11 mouse cellular contexts compared by ENCODE assay signal in genomic region chr4:138361370-138361821, GRCm38 (mm10). TPM values are rescaled to one million over a fixed set of nuclear protein-coding genes. Genes with fewer than 3 reads are reported as not detected.
A peak's percentile ranks its signal among the peaks of the same experiment; 100 is the strongest.
DNase-seq lines count a peak whose midpoint lies in the region; ATAC-seq lines count a peak whose summit lies in the region.
"Had no signal": no experiment of that assay in that cellular context is flagged by ENCODE, and none has a peak within 500 bp of the region (broad histone marks: within the 10 kb centered on the region; RNA-seq: fewer than 3 reads in every experiment).

No protein-coding gene starts in this region.

- peak; percentile 45 to 49 for DNase-seq in layer of hippocampus, postnatal 10 days (ENCODE audit: low spot score in 2 of 2)
- no peak for DNase-seq in layer of hippocampus, adult 9-10 months (ENCODE audit: low spot score)
- peak; percentile 63 for DNase-seq in cerebellum, adult 9-10 months
- peak; percentile 48 for DNase-seq in retina, postnatal 1 day
- no peak for DNase-seq in thymus, postnatal 14 days
- DNase-seq in left cerebral cortex, postnatal 14 days (ENCODE audit: low spot score in 2 of 2) = no peak
- DNase-seq in heart, postnatal 36 days = no peak
- DNase-seq: gastrocnemius, adult 2 months; kidney, postnatal 10 days; lung, adult 18-20 months had no signal

- peaks cover 16% of the 10 kb centered on the region for H3K4me1 ChIP-seq in hindbrain, embryonic 13.5 days (replicated peaks)

- peak overlapping the region; percentile 83 for H3K27ac ChIP-seq in hindbrain, embryonic 13.5 days
- H3K27ac ChIP-seq: gastrocnemius, adult 2 months had no signal

- peak overlapping the region; percentile 65 for H3K9ac ChIP-seq in hindbrain, embryonic 13.5 days

- 0 out of 2 replicates have a peak, but pooled peaks have one; percentile 28 for ATAC-seq in hindbrain, embryonic 13.5 days (ENCODE audit: low FRiP score)

- H3K27me3 ChIP-seq in hindbrain, embryonic 13.5 days = peaks cover 7% of the 10 kb centered on the region

- no peaks in the 10 kb centered on the region for H3K9me3 ChIP-seq in hindbrain, embryonic 13.5 days

- H3K4me2 ChIP-seq in hindbrain, embryonic 13.5 days = peak overlapping the region; percentile 38

- 0 out of 2 replicates have a peak overlapping the region, but pooled peaks have one; percentile 2 for H3K4me3 ChIP-seq in hindbrain, embryonic 13.5 days
- H3K4me3 ChIP-seq: gastrocnemius, adult 2 months had no signal

- intact Hi-C loops in left cerebral cortex, postnatal 14 days (cut with DNase I) = no loop called here
- intact Hi-C loops in heart, postnatal 36 days (cut with DNase I) = no loop called here

- H3K36me3 ChIP-seq in hindbrain, embryonic 13.5 days = no peaks in the 10 kb centered on the region

- 4% methylated on average over 11 of the region's 11 CpGs for WGBS in hindbrain, embryonic 13.5 days

RNA-seq across cellular contexts. Expression of gene Cda, which starts 6.4 kb away (rescaled TPM):
- total RNA-seq in layer of hippocampus, postnatal 10 days (2021) = 1 to 10 TPM; 2.1 to 2.3 TPM
- polyA plus RNA-seq in hindbrain, embryonic 13.5 days (2015; fragmentation: Nextera tagmentation; extraction: Ambion mirVana) = 4.0 and 4.1 TPM in 2 replicates
- 1 to 10 TPM; 3.3 to 4.1 TPM for total RNA-seq in left cerebral cortex, postnatal 14 days (2021)
- 1 to 10 TPM in 1 of 2 experiments, under 1 TPM in 1; 0.65 to 2.1 TPM for total RNA-seq in heart, postnatal 36 days (2021)

RNA-seq across cellular contexts. Expression of gene Fam43b, which starts 34.9 kb away (rescaled TPM):
- total RNA-seq in layer of hippocampus, postnatal 10 days (2021) = 10 to 100 TPM; 29.3 to 33.8 TPM
- 3.0 and 3.5 TPM in 2 replicates for polyA plus RNA-seq in hindbrain, embryonic 13.5 days (2015; fragmentation: Nextera tagmentation; extraction: Ambion mirVana)
- total RNA-seq in left cerebral cortex, postnatal 14 days (2021) = 10 to 100 TPM; 33.9 TPM
- not detected for total RNA-seq in heart, postnatal 36 days (2021)
- total RNA-seq: gastrocnemius, adult 2 months had no signal

RNA-seq across cellular contexts. Expression of gene Pink1, which starts 35.3 kb away (rescaled TPM):
- total RNA-seq in layer of hippocampus, postnatal 10 days (2021) = 100 to 1,000 TPM; 128 to 131 TPM
- 91.0 and 93.8 TPM in 2 replicates for polyA plus RNA-seq in hindbrain, embryonic 13.5 days (2015; fragmentation: Nextera tagmentation; extraction: Ambion mirVana)
- total RNA-seq in left cerebral cortex, postnatal 14 days (2021) = 100 to 1,000 TPM; 181 to 190 TPM
- 100 to 1,000 TPM; 629 to 755 TPM for total RNA-seq in heart, postnatal 36 days (2021)

RNA-seq across cellular contexts. Expression of gene Ddost, which starts 56.9 kb away (rescaled TPM):
- 100 to 1,000 TPM; 106 to 108 TPM for total RNA-seq in layer of hippocampus, postnatal 10 days (2021)
- polyA plus RNA-seq in hindbrain, embryonic 13.5 days (2015; fragmentation: Nextera tagmentation; extraction: Ambion mirVana) = 208 and 213 TPM in 2 replicates
- total RNA-seq in left cerebral cortex, postnatal 14 days (2021) = 100 to 1,000 TPM in 1 of 2 experiments, 10 to 100 TPM in 1; 96.9 to 101 TPM
- total RNA-seq in heart, postnatal 36 days (2021) = 10 to 100 TPM; 63.7 to 64.2 TPM

Comparison
In these comparisons a context has a peak if more than half of its experiments do, and no peak if none do; other contexts are left out.
1. DNase-seq: peak in layer of hippocampus, postnatal 10 days (2 of 2), cerebellum, adult 9-10 months (single experiment) and retina, postnatal 1 day (single experiment); none in layer of hippocampus, adult 9-10 months (single experiment), thymus, postnatal 14 days (single experiment), left cerebral cortex, postnatal 14 days (0 of 2) and heart, postnatal 36 days (0 of 2).
2. RNA of gene Fam43b, which starts 34.9 kb away (total RNA-seq): 33.9 TPM in left cerebral cortex, postnatal 14 days and 29.3 to 33.8 TPM in layer of hippocampus, postnatal 10 days; not detected in heart, postnatal 36 days; every median in the first group is over 10 times any median in the second.